Mouse (Mus musculus): ENCODE results near the gene Kcnh8. TPM values are rescaled to one million over a fixed set of nuclear protein-coding genes. Genes with fewer than 3 reads are reported as not detected.
A peak's percentile ranks its signal among the peaks of the same experiment; 100 is the strongest.

The Kcnh8 gene
- total and polyA plus RNA-seq, 2 experiments, result not detected

- Histone ChIP-seq H3K79me2 (ENCODE audit: control insufficient read depth, insufficient read depth, low read length) (no peaks in the 10 kb centered on the region), H3K4me1 (ENCODE audit: control insufficient read depth, insufficient read depth, low read length) (no peaks in the 10 kb centered on the region), H3K36me3 (ENCODE audit: control insufficient read depth, insufficient read depth, low read length) (no peaks in the 10 kb centered on the region), H3K9ac (ENCODE audit: low read depth, low read length) (no peak overlapping the region), H3K27me3 (ENCODE audit: control insufficient read depth, insufficient read depth, low read length) (no peaks in the 10 kb centered on the region), H3K27ac (replicated peaks; ENCODE audit: insufficient read depth, low read depth, low read length) (no peak overlapping the region), H3K4me3 (ENCODE audit: insufficient read depth, low read depth, low read length) (no peak overlapping the region)
- no peak for TF ChIP-seq POLR2A (IDR thresholded peaks at IDR 0.05; ENCODE audit: extremely low read depth, insufficient read depth, low read length)
- no peak for TF ChIP-seq CTCF (IDR thresholded peaks at IDR 0.05; ENCODE audit: low read depth, low read length)
- DNase-seq (ENCODE audit: extremely low read depth, low read depth, low spot score), result no peak
Measured at GRCm38 (mm10) chr17:52738436-52738835, 135.9 kb downstream of the Kcnh8 start.

- TF ChIP-seq CTCF (IDR thresholded peaks at IDR 0.05; ENCODE audit: low read depth, low read length) (no peak), POLR2A (IDR thresholded peaks at IDR 0.05; ENCODE audit: extremely low read depth, insufficient read depth, low read length) (no peak)
- H3K4me3 ChIP-seq (ENCODE audit: insufficient read depth, low read depth, low read length), result no peak overlapping the region
- H3K27ac ChIP-seq (replicated peaks; ENCODE audit: insufficient read depth, low read depth, low read length), result no peak overlapping the region
- WGBS, result 52% methylated on average over 3 of the region's 3 CpGs
- no peaks in the 10 kb centered on the region for H3K79me2 ChIP-seq (ENCODE audit: control insufficient read depth, insufficient read depth, low read length)
- H3K36me3 ChIP-seq (ENCODE audit: control insufficient read depth, insufficient read depth, low read length), result no peaks in the 10 kb centered on the region
- H3K4me1 ChIP-seq (ENCODE audit: control insufficient read depth, insufficient read depth, low read length), result no peaks in the 10 kb centered on the region
- H3K9ac ChIP-seq (ENCODE audit: low read depth, low read length), result no peak overlapping the region
- no peak for DNase-seq (ENCODE audit: extremely low read depth, low read depth, low spot score)
- H3K27me3 ChIP-seq (ENCODE audit: control insufficient read depth, insufficient read depth, low read length), result no peaks in the 10 kb centered on the region
Measured at GRCm38 (mm10) chr17:52788151-52788550, 185.6 kb downstream of the Kcnh8 start.

GRCm38 (mm10) chr17:52804463-52804862 is 202.0 kb downstream of the Kcnh8 start:
- H3K9ac ChIP-seq (ENCODE audit: low read depth, low read length), result no peak overlapping the region
- H3K4me3 ChIP-seq (ENCODE audit: insufficient read depth, low read depth, low read length), result no peak overlapping the region
- no peaks in the 10 kb centered on the region for H3K36me3 ChIP-seq (ENCODE audit: control insufficient read depth, insufficient read depth, low read length)
- TF ChIP-seq POLR2A (IDR thresholded peaks at IDR 0.05; ENCODE audit: extremely low read depth, insufficient read depth, low read length), result no peak
- TF ChIP-seq CTCF (IDR thresholded peaks at IDR 0.05; ENCODE audit: low read depth, low read length), result no peak
- no peaks in the 10 kb centered on the region for H3K4me1 ChIP-seq (ENCODE audit: control insufficient read depth, insufficient read depth, low read length)
- 55% methylated on average over 6 of the region's 6 CpGs for WGBS
- DNase-seq (ENCODE audit: extremely low read depth, low read depth, low spot score), result no peak
- no peak overlapping the region for H3K27ac ChIP-seq (replicated peaks; ENCODE audit: insufficient read depth, low read depth, low read length)
- H3K27me3 ChIP-seq (ENCODE audit: control insufficient read depth, insufficient read depth, low read length), result no peaks in the 10 kb centered on the region
- no peaks in the 10 kb centered on the region for H3K79me2 ChIP-seq (ENCODE audit: control insufficient read depth, insufficient read depth, low read length)

GRCm38 (mm10) chr17:52810773-52811172 is 208.3 kb downstream of the Kcnh8 start:
- WGBS, result 84% methylated on average over 1 of the region's 1 CpGs
- no peak overlapping the region for H3K4me3 ChIP-seq (ENCODE audit: insufficient read depth, low read depth, low read length)
- no peaks in the 10 kb centered on the region for H3K36me3 ChIP-seq (ENCODE audit: control insufficient read depth, insufficient read depth, low read length)
- no peak overlapping the region for H3K9ac ChIP-seq (ENCODE audit: low read depth, low read length)
- no peaks in the 10 kb centered on the region for H3K27me3 ChIP-seq (ENCODE audit: control insufficient read depth, insufficient read depth, low read length)
- H3K79me2 ChIP-seq (ENCODE audit: control insufficient read depth, insufficient read depth, low read length), result no peaks in the 10 kb centered on the region
- TF ChIP-seq CTCF (IDR thresholded peaks at IDR 0.05; ENCODE audit: low read depth, low read length) (no peak), POLR2A (IDR thresholded peaks at IDR 0.05; ENCODE audit: extremely low read depth, insufficient read depth, low read length) (no peak)
- peak; percentile 1 for DNase-seq (ENCODE audit: extremely low read depth, low read depth, low spot score)
- no peaks in the 10 kb centered on the region for H3K4me1 ChIP-seq (ENCODE audit: control insufficient read depth, insufficient read depth, low read length)
- H3K27ac ChIP-seq (replicated peaks; ENCODE audit: insufficient read depth, low read depth, low read length), result no peak overlapping the region

DNA sequence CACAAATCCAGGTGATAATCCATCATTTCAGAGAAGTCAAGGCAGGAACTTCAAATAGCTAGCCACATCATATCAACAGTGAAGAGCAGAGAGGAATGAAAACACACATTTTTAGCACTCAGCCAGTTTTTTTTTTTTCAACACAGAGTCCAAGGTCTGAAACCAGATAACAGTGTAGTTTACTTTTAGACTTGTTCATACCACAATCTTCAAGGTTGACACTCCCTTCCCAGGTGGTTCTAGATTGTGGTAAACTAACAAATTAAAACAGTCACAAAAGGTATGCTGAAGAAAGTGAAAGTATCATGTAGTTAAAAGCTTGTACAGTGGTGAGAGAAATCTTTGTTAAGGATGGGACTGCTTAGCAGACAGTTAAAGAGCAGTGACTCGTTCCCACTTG is 216.5 kb downstream of the Kcnh8 start:
- no peak for DNase-seq (ENCODE audit: extremely low read depth, low read depth, low spot score)
- no peak overlapping the region for H3K4me3 ChIP-seq (ENCODE audit: insufficient read depth, low read depth, low read length)
- TF ChIP-seq CTCF (IDR thresholded peaks at IDR 0.05; ENCODE audit: low read depth, low read length), result no peak
- TF ChIP-seq POLR2A (IDR thresholded peaks at IDR 0.05; ENCODE audit: extremely low read depth, insufficient read depth, low read length), result no peak
- H3K79me2 ChIP-seq (ENCODE audit: control insufficient read depth, insufficient read depth, low read length), result no peaks in the 10 kb centered on the region
- no peaks in the 10 kb centered on the region for H3K27me3 ChIP-seq (ENCODE audit: control insufficient read depth, insufficient read depth, low read length)
- no peaks in the 10 kb centered on the region for H3K36me3 ChIP-seq (ENCODE audit: control insufficient read depth, insufficient read depth, low read length)
- H3K4me1 ChIP-seq (ENCODE audit: control insufficient read depth, insufficient read depth, low read length), result no peaks in the 10 kb centered on the region
- 47% methylated on average over 1 of the region's 1 CpGs for WGBS
- H3K27ac ChIP-seq (replicated peaks; ENCODE audit: insufficient read depth, low read depth, low read length), result no peak overlapping the region
- H3K9ac ChIP-seq (ENCODE audit: low read depth, low read length), result no peak overlapping the region

DNA sequence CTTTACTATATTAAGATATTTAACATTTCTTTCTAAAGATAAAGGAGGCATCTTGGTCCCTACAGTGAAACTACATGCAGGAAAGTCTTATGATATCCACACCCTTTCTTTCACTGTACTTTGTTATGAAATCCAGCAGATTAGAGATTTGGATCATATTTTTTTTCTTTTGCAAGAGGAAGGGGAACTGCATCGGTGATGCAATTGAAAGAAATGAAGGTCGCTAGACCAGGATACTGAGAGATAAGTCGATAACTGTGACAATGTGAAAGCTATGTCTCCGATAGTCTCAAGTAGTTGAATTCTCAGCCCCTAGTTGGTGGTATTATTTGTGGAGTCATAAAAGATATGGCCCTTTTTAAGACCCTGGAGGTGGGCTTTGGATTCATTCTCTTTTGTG is 227.2 kb downstream of the Kcnh8 start:
- Histone ChIP-seq H3K27ac (replicated peaks; ENCODE audit: insufficient read depth, low read depth, low read length) (no peak overlapping the region), H3K9ac (ENCODE audit: low read depth, low read length) (no peak overlapping the region), H3K79me2 (ENCODE audit: control insufficient read depth, insufficient read depth, low read length) (no peaks in the 10 kb centered on the region), H3K36me3 (ENCODE audit: control insufficient read depth, insufficient read depth, low read length) (no peaks in the 10 kb centered on the region), H3K27me3 (ENCODE audit: control insufficient read depth, insufficient read depth, low read length) (no peaks in the 10 kb centered on the region), H3K4me1 (ENCODE audit: control insufficient read depth, insufficient read depth, low read length) (no peaks in the 10 kb centered on the region), H3K4me3 (ENCODE audit: insufficient read depth, low read depth, low read length) (no peak overlapping the region)
- DNase-seq (ENCODE audit: extremely low read depth, low read depth, low spot score), result no peak
- TF ChIP-seq CTCF (IDR thresholded peaks at IDR 0.05; ENCODE audit: low read depth, low read length), result no peak
- no peak for TF ChIP-seq POLR2A (IDR thresholded peaks at IDR 0.05; ENCODE audit: extremely low read depth, insufficient read depth, low read length)
- 85% methylated on average over 4 of the region's 4 CpGs for WGBS
